Comparison of ENCODE assay signal across 7 mouse cellular contexts in genomic region chr14:115040091-115040571, GRCm38 (mm10). TPM values are rescaled to one million over a fixed set of nuclear protein-coding genes. Genes with fewer than 3 reads are reported as not detected.
DNase-seq lines count a peak whose midpoint lies in the region; ATAC-seq and TF ChIP-seq lines count a peak whose summit lies in the region.

No protein-coding gene starts in this region.

- H3K4me1 ChIP-seq in lung, adult 2 months (ENCODE audit: control insufficient read depth, insufficient read depth, low read length) = peaks cover 2% of the 10 kb centered on the region; the same call in 1 of the 2 replicates
- peaks cover 21% of the 10 kb centered on the region for H3K4me1 ChIP-seq in embryonic facial prominence, embryonic 15.5 days
- H3K4me1 ChIP-seq in intestine, embryonic 16.5 days (ENCODE audit: control insufficient read depth, insufficient read depth, low read length) = peaks cover 8% of the 10 kb centered on the region
- H3K4me1 ChIP-seq in midbrain, embryonic 12.5 days = peaks cover 18% of the 10 kb centered on the region

- ATAC-seq in embryonic facial prominence, embryonic 15.5 days (ENCODE audit: insufficient number of reproducible peaks, low FRiP score, low TSS enrichment, low read depth) = peak; percentile 45; the same call in 1 of the 2 replicates
- ATAC-seq in intestine, embryonic 16.5 days = peak; percentile 52
- ATAC-seq in midbrain, embryonic 12.5 days (ENCODE audit: low FRiP score, low read depth) = peak; percentile 25

- TF ChIP-seq POLR2A in lung, adult 2 months (IDR thresholded peaks at IDR 0.05; ENCODE audit: borderline replicate concordance, extremely low read depth, low read depth, low read length) = no peak

- H3K27ac ChIP-seq in embryonic facial prominence, embryonic 15.5 days (replicated peaks) = peak overlapping the region; percentile 75
- H3K27ac ChIP-seq in intestine, embryonic 16.5 days (ENCODE audit: low read length) = peak overlapping the region; percentile 63
- H3K27ac ChIP-seq in midbrain, embryonic 12.5 days (replicated peaks) = peak overlapping the region; percentile 25

- H3K4me3 ChIP-seq in lung, adult 2 months (replicated peaks; ENCODE audit: extremely low read depth, low read depth, low read length) = peak overlapping the region; percentile 52
- H3K4me3 ChIP-seq in embryonic facial prominence, embryonic 15.5 days (replicated peaks) = peak overlapping the region; percentile 81
- peak overlapping the region; percentile 87 for H3K4me3 ChIP-seq in intestine, embryonic 16.5 days (ENCODE audit: low read length)
- peak overlapping the region; percentile 98 for H3K4me3 ChIP-seq in midbrain, embryonic 12.5 days

- WGBS in lung, adult 2 months = under 1% methylated on average over 30 of the region's 30 CpGs
- 1% methylated on average over 30 of the region's 30 CpGs for WGBS in embryonic facial prominence, embryonic 15.5 days
- under 1% methylated on average over 30 of the region's 30 CpGs for WGBS in intestine, embryonic 16.5 days
- 3% methylated on average over 30 of the region's 30 CpGs for WGBS in midbrain, embryonic 12.5 days

- H3K9me3 ChIP-seq in embryonic facial prominence, embryonic 15.5 days (replicated peaks) = no peaks in the 10 kb centered on the region
- no peaks in the 10 kb centered on the region for H3K9me3 ChIP-seq in intestine, embryonic 16.5 days (ENCODE audit: control insufficient read depth, low read length)
- H3K9me3 ChIP-seq in midbrain, embryonic 12.5 days = no peaks in the 10 kb centered on the region

- peak overlapping the region; percentile 95 for H3K4me2 ChIP-seq in embryonic facial prominence, embryonic 15.5 days (replicated peaks)
- peak overlapping the region; percentile 95 for H3K4me2 ChIP-seq in intestine, embryonic 16.5 days (ENCODE audit: low read depth, low read length)
- peak overlapping the region; percentile 81 for H3K4me2 ChIP-seq in midbrain, embryonic 12.5 days (replicated peaks)

- TF ChIP-seq CTCF in lung, adult 2 months (IDR thresholded peaks at IDR 0.05; ENCODE audit: insufficient read depth, low read length) = no peak

- H3K27me3 ChIP-seq in embryonic facial prominence, embryonic 15.5 days = no peaks in the 10 kb centered on the region
- H3K27me3 ChIP-seq in intestine, embryonic 16.5 days (replicated peaks; ENCODE audit: control insufficient read depth, insufficient read depth, low read length) = no peaks in the 10 kb centered on the region
- H3K27me3 ChIP-seq in midbrain, embryonic 12.5 days = peaks cover 12% of the 10 kb centered on the region

- peaks cover 8% of the 10 kb centered on the region for H3K36me3 ChIP-seq in embryonic facial prominence, embryonic 15.5 days
- H3K36me3 ChIP-seq in intestine, embryonic 16.5 days (ENCODE audit: control insufficient read depth, insufficient read depth, low read length) = peaks cover 10% of the 10 kb centered on the region
- H3K36me3 ChIP-seq in midbrain, embryonic 12.5 days = peaks cover 19% of the 10 kb centered on the region

- no peak for DNase-seq in lung, adult 2 months
- no peak for DNase-seq in lung, postnatal 14 days
- DNase-seq in ZHBTc4 (ENCODE audit: low read depth, low spot score) = peak; percentile 85
- DNase-seq in retina, embryonic 14.5 days (ENCODE audit: low spot score) = no peak

- peak overlapping the region; percentile 88 for H3K9ac ChIP-seq in embryonic facial prominence, embryonic 15.5 days
- H3K9ac ChIP-seq in intestine, embryonic 16.5 days (ENCODE audit: low read depth, low read length) = peak overlapping the region; percentile 98
- peak overlapping the region; percentile 99 for H3K9ac ChIP-seq in midbrain, embryonic 12.5 days (replicated peaks)

RNA-seq across cellular contexts. Expression of gene Gpc5, which starts 51.9 kb away (rescaled TPM):
- polyA plus RNA-seq in lung, adult 2 months (2012; rRNA removed) = 0.06 TPM in 1 of 2 replicates, not detected in the other
- polyA plus RNA-seq in embryonic facial prominence, embryonic 15.5 days (2015; fragmentation: Nextera tagmentation; extraction: Ambion mirVana) = 0.46 and 0.60 TPM in 2 replicates
- polyA plus RNA-seq in intestine, embryonic 16.5 days (2015; fragmentation: Nextera tagmentation; extraction: Ambion mirVana) = 0.15 and 0.34 TPM in 2 replicates
- 1.4 and 1.5 TPM in 2 replicates for polyA plus RNA-seq in midbrain, embryonic 12.5 days (2016; fragmentation: Nextera tagmentation; extraction: Ambion mirVana)

Comparison
In these comparisons a context has a peak if more than half of its experiments do, and no peak if none do; other contexts are left out.
1. H3K27ac ChIP-seq: peak in every context shown above with its lines; median percentile 75 in embryonic facial prominence, embryonic 15.5 days; 63 in intestine, embryonic 16.5 days; 25 in midbrain, embryonic 12.5 days.